Mouse (Mus musculus) myocyte (in vitro differentiated cells): ENCODE results near the gene Zbtb20.

Experiments used
- CEBPB ChIP-seq: IDR thresholded peaks from 2 replicates; pipeline ENCODE4 v1.6.1; 2011; ENCODE audit warnings: mild to moderate bottlenecking, moderate library complexity; ENCODE audit not compliant: poor library complexity, insufficient read depth, severe bottlenecking
- MAX ChIP-seq: IDR thresholded peaks from one replicate; pipeline ENCODE4 v1.6.1; 2011; ENCODE audit warnings: low read depth, mild to moderate bottlenecking, control low read depth
- POLR2A ChIP-seq: IDR thresholded peaks from one replicate; pipeline ENCODE4 v1.6.1; 2011; ENCODE audit warnings: low read depth, mild to moderate bottlenecking, control low read depth, moderate library complexity; ENCODE audit not compliant: insufficient read length
- POLR2AphosphoS2 ChIP-seq: IDR thresholded peaks from one replicate; pipeline ENCODE4 v1.6.1; 2011; ENCODE audit warnings: low read depth, control low read depth; ENCODE audit not compliant: insufficient read length
- SRF ChIP-seq: IDR thresholded peaks from one replicate; pipeline ENCODE4 v1.6.1; 2011; ENCODE audit warnings: low read depth; ENCODE audit not compliant: control insufficient read depth, insufficient read length
- TCF12 ChIP-seq: IDR thresholded peaks from one replicate; pipeline ENCODE4 v1.6.1; 2011; ENCODE audit warnings: mild to moderate bottlenecking, control low read depth; ENCODE audit not compliant: poor library complexity, insufficient read depth, severe bottlenecking
- USF1 ChIP-seq: IDR thresholded peaks from one replicate; pipeline ENCODE4 v1.6.1; 2011; ENCODE audit warnings: low read depth, mild to moderate bottlenecking, control low read depth, moderate library complexity

DNA sequence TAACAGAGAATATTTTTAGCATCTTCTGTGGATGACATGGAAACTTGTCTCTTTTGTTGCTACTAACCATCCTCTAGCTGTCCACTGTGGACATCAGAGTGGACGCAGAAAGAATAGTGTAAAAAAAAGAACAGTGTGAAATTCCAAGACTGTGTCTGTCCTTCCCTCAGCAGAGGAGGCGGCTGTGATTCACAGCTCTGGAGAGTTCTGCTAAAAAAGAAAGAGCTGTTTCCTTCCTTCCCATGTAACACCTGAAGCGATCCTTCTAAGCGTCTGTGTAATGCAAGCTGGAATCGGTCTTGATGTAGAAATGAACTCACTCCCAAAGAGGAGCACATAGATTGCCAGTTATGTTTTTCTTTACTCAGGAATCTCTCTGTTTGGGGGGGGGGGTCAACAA is 512.7 kb downstream of the Zbtb20 start:
- no peak for TF ChIP-seq POLR2A
- TF ChIP-seq POLR2AphosphoS2, result no peak
- no peak for TF ChIP-seq USF1
- no peak for TF ChIP-seq MAX
- TF ChIP-seq TCF12, result no peak
- TF ChIP-seq CEBPB, result no peak
- no peak for TF ChIP-seq SRF
